Mouse (Mus musculus) lung, postnatal 0 days (tissue): ENCODE measurements around the gene Wnt1. TPM values are rescaled to one million over a fixed set of nuclear protein-coding genes. Genes with fewer than 3 reads are reported as not detected.
A peak's percentile ranks its signal among the peaks of the same experiment; 100 is the strongest.

Source experiments
- ATAC-seq: fragments of 200-750 bp; cut with Nextera tagmentation; 2 replicates; pipeline ENCODE4 v1.8.0; 2017; ENCODE audit warnings: moderate library complexity
- DNase-seq: peaks from one replicate; pipeline ENCODE4 v3.0.0-alpha.2; 2016; ENCODE audit warnings: low spot score
- H3K27ac ChIP-seq: fragments of 300-500 bp; sonication (generic); 2 replicates; pipeline ENCODE4 v1.5.1; 2014; ENCODE audit warnings: antibody characterized with exemption, mild to moderate bottlenecking, low read length, mixed read lengths
- H3K27me3 ChIP-seq: fragments of 300-500 bp; sonication (generic); replicated peaks from 2 replicates; pipeline ENCODE4 v1.6.1; 2014; ENCODE audit warnings: low read length, mixed read lengths; ENCODE audit not compliant: insufficient read depth
- H3K36me3 ChIP-seq: fragments of 300-500 bp; sonication (generic); 2 replicates; pipeline ENCODE4 v1.6.1; 2014; ENCODE audit warnings: low read length, mixed read lengths; ENCODE audit not compliant: insufficient read depth
- H3K4me1 ChIP-seq: fragments of 300-500 bp; sonication (generic); 2 replicates; pipeline ENCODE4 v1.6.1; 2014; ENCODE audit warnings: antibody characterized with exemption, low read depth, low read length, mixed read lengths; ENCODE audit not compliant: insufficient read depth
- H3K4me2 ChIP-seq: fragments of 300-500 bp; sonication (generic); replicated peaks from 2 replicates; pipeline ENCODE4 v1.6.1; 2014; ENCODE audit warnings: low read depth, mild to moderate bottlenecking, low read length, moderate library complexity, mixed read lengths
- H3K4me3 ChIP-seq: fragments of 300-500 bp; sonication (generic); 2 replicates; pipeline ENCODE4 v1.5.1; 2014; ENCODE audit warnings: low read depth, low read length
- H3K9ac ChIP-seq: fragments of 300-500 bp; sonication (generic); replicated peaks from 2 replicates; pipeline ENCODE4 v1.6.1; 2014; ENCODE audit warnings: low read depth, mild to moderate bottlenecking
- H3K9me3 ChIP-seq: fragments of 300-500 bp; sonication (generic); 2 replicates; pipeline ENCODE4 v1.6.1; 2016; ENCODE audit warnings: low read length, mixed read lengths
- CTCF ChIP-seq: IDR thresholded peaks from 2 replicates; pipeline ENCODE4 v1.5.1; 2016; ENCODE audit warnings: antibody characterized with exemption, mild to moderate bottlenecking
- EP300 ChIP-seq: IDR thresholded peaks from 2 replicates; pipeline ENCODE4 v1.6.1; 2016; ENCODE audit warnings: antibody characterized with exemption, mild to moderate bottlenecking, control low read depth
- WGBS: fragments of 180-500 bp; shearing (Covaris S2); extraction: QIAGEN DNeasy Blood & Tissue Kit; methylation state at CpG from one replicate; pipeline ENCODE4 v1.1.7; 2014; 5-methylcytosine and 5-hydroxymethylcytosine counted together
- polyA plus RNA-seq: library from polyadenylated mRNA; unstranded; fragments of >200 nt; fragmentation: Nextera tagmentation; extraction: Ambion mirVana; gene quantifications from 2 replicates; pipeline ENCODE4 v1.2.1, GENCODE M21; 2015

Wnt1 gene
- polyA plus RNA-seq, 1 experiment from 2014 or later = not detected

GRCm38 (mm10) chr15:98777005-98777616 lies 12.5 kb upstream of the Wnt1 start:
- no peaks in the 10 kb centered on the region for H3K36me3 ChIP-seq
- no peak overlapping the region for H3K4me3 ChIP-seq
- H3K27me3 ChIP-seq = peaks cover 79% of the 10 kb centered on the region
- TF ChIP-seq CTCF (no peak), EP300 (no peak)
- H3K4me1 ChIP-seq = peaks cover 12% of the 10 kb centered on the region; the same call in 1 of the 2 replicates
- WGBS = 5% methylated on average over 16 of the region's 19 CpGs
- H3K4me2 ChIP-seq = no peak overlapping the region
- no peaks in the 10 kb centered on the region for H3K9me3 ChIP-seq
- no peak for ATAC-seq
- H3K9ac ChIP-seq = no peak overlapping the region
- DNase-seq = no peak
- no peak overlapping the region for H3K27ac ChIP-seq

DNA sequence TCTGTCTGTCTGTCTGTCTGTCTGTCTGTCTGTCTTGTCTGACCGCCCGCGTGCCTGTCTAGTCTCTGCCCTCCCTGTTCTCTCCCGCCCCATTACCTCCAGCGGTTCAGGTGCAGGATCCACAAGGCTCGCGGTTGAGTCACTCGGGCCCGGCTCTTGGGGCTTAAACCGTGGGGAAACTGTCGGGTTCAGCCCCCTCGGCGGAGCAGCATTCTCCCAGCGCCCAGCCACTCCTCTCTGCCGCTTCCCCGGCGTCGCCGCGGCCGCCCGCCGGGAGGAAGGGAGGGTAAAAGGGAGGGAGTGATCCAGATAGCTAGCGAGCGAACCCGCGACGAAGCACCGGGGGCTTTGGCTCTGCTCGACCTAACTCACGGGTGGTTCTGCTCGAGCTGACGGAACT lies 11.9 kb upstream of the Wnt1 start, which contains the start of gene Wnt10b:
Gene Wnt10b (minus strand): TSS at position 389 of the 400 bp plus-strand sequence.
- Histone ChIP-seq H3K9ac (no peak within 1 kb of the TSS), H3K36me3 (no peaks in the 10 kb centered on the region), H3K4me1 (peaks cover 6% of the 10 kb centered on the region; the same call in 1 of the 2 replicates), H3K27ac (no peak within 1 kb of the TSS), H3K27me3 (peaks cover 75% of the 10 kb centered on the region), H3K4me3 (peak within 1 kb of the TSS; percentile 23), H3K4me2 (peak within 1 kb of the TSS; percentile 46), H3K9me3 (no peaks in the 10 kb centered on the region)
- DNase-seq = peak; percentile 35
- no peak for TF ChIP-seq EP300
- TF ChIP-seq CTCF = no peak
- WGBS = 1% methylated on average over 31 of the region's 33 CpGs
- ATAC-seq = no peak

- no peaks in the 10 kb centered on the region for H3K9me3 ChIP-seq
- no peak for ATAC-seq
- H3K4me2 ChIP-seq = peak overlapping the region; percentile 46
- 2% methylated on average over 23 of the region's 25 CpGs for WGBS
- H3K36me3 ChIP-seq = no peaks in the 10 kb centered on the region
- TF ChIP-seq CTCF (no peak), EP300 (no peak)
- no peak for DNase-seq
- H3K27me3 ChIP-seq = peaks cover 75% of the 10 kb centered on the region
- peak overlapping the region; percentile 23 for H3K4me3 ChIP-seq
- H3K27ac ChIP-seq = no peak overlapping the region
- peaks cover 5% of the 10 kb centered on the region; the same call in 1 of the 2 replicates for H3K4me1 ChIP-seq
- no peak overlapping the region for H3K9ac ChIP-seq
Observed at GRCm38 (mm10) chr15:98778191-98778770, 11.4 kb upstream of the Wnt1 start.

DNA sequence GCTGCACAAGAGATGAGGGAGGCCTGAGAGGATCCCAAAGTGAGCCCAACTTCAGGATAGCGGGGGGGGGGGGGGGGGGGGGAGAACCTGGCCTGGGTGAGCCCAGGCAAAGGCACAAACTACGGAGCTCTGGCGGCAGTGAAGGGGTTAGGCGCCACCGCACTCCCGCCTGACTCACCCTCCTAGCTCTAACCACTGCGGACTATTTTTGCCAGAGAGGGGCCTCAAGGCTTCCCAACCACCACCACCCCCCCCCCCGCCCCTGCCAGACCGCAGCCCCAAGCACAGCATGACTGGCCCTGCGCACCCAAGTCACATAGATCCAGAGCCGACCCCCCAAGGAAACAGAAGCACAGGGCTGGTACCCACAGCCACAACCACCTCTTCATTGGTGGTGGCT lies 10.9 kb upstream of the Wnt1 start:
- Histone ChIP-seq H3K4me1 (peaks cover 5% of the 10 kb centered on the region; the same call in 1 of the 2 replicates), H3K36me3 (no peaks in the 10 kb centered on the region), H3K4me2 (no peak overlapping the region), H3K27me3 (peaks cover 75% of the 10 kb centered on the region), H3K27ac (no peak overlapping the region), H3K9ac (no peak overlapping the region), H3K9me3 (no peaks in the 10 kb centered on the region), H3K4me3 (no peak overlapping the region)
- no peak for TF ChIP-seq EP300
- TF ChIP-seq CTCF = no peak
- DNase-seq (no peak), ATAC-seq (no peak)
- 8% methylated on average over 9 of the region's 11 CpGs for WGBS

DNA sequence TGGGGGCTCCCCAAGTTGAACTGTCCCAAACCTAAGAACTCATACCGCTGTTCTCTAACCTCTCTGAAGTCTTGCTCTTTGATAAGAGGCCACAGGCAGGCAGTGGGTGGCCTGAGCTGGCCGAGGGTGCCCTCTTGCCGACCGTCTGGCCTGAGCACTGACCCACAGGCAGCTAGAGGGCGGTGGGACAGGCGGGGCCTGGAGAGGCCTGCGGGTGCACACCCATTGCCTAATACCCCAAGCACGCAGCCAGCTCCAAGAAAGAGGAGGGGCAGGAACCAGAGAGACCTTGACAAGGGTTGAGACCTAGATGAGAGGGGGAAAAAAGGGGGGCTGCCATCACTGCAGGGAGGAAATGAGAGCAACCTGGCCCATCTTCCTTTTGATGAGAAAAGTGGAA lies 9.6 kb upstream of the Wnt1 start:
- DNase-seq (peak; percentile 40), ATAC-seq (peak; percentile 55)
- TF ChIP-seq CTCF (peak; percentile 28), EP300 (no peak)
- no peak overlapping the region for H3K9ac ChIP-seq
- H3K9me3 ChIP-seq = no peaks in the 10 kb centered on the region
- H3K4me1 ChIP-seq = peaks cover 5% of the 10 kb centered on the region; the same call in 1 of the 2 replicates
- H3K27me3 ChIP-seq = peaks cover 67% of the 10 kb centered on the region
- H3K4me3 ChIP-seq = no peak overlapping the region
- no peaks in the 10 kb centered on the region for H3K36me3 ChIP-seq
- no peak overlapping the region for H3K27ac ChIP-seq
- WGBS = 4% methylated on average over 8 of the region's 8 CpGs
- no peak overlapping the region for H3K4me2 ChIP-seq

- Histone ChIP-seq H3K36me3 (no peaks in the 10 kb centered on the region), H3K27me3 (peaks cover 62% of the 10 kb centered on the region), H3K9ac (no peak overlapping the region), H3K9me3 (no peaks in the 10 kb centered on the region), H3K4me3 (no peak overlapping the region), H3K4me1 (peaks cover 5% of the 10 kb centered on the region; the same call in 1 of the 2 replicates), H3K27ac (no peak overlapping the region), H3K4me2 (no peak overlapping the region)
- WGBS = 13% methylated on average over 13 of the region's 13 CpGs
- DNase-seq (no peak), ATAC-seq (peak; percentile 13; the same call in 1 of the 2 replicates)
- TF ChIP-seq EP300 (no peak), CTCF (peak; percentile 45)
Observed at GRCm38 (mm10) chr15:98780573-98780972, 9.1 kb upstream of the Wnt1 start.
